Mouse (Mus musculus) olfactory bulb, adult 2 months (tissue): ENCODE measurements around the gene Pycr2. TPM values are rescaled to one million over a fixed set of nuclear protein-coding genes. Genes with fewer than 3 reads are reported as not detected.

Experiments used
- H3K27ac ChIP-seq: fragments of 200-500 bp; 2 replicates; pipeline ENCODE4 v1.5.1; 2012; ENCODE audit warnings: low read depth, low read length; ENCODE audit not compliant: insufficient read depth
- H3K4me1 ChIP-seq: fragments of 200-500 bp; 2 replicates; pipeline ENCODE4 v1.6.1; 2012; ENCODE audit warnings: low read length; ENCODE audit not compliant: control insufficient read depth, insufficient read depth
- H3K4me3 ChIP-seq: fragments of 200-500 bp; 2 replicates; pipeline ENCODE4 v1.5.1; 2012; ENCODE audit warnings: mild to moderate bottlenecking, low read depth, low read length, moderate library complexity; ENCODE audit not compliant: insufficient read depth
- CTCF ChIP-seq: fragments of 200-500 bp; IDR thresholded peaks from 2 replicates; pipeline ENCODE4 v1.5.1; 2012; ENCODE audit warnings: low read depth, mild to moderate bottlenecking, low read length, moderate library complexity; ENCODE audit not compliant: insufficient read depth
- POLR2A ChIP-seq: fragments of 200-500 bp; IDR thresholded peaks from 2 replicates; pipeline ENCODE4 v1.6.1; 2012; ENCODE audit warnings: mild to moderate bottlenecking, low read depth, low read length, moderate library complexity; ENCODE audit not compliant: insufficient read depth
- WGBS: fragments of 180-500 bp; shearing (Covaris S2); methylation state at CpG from one replicate; pipeline ENCODE4 v1.1.7; 2018; 5-methylcytosine and 5-hydroxymethylcytosine counted together
- polyA plus RNA-seq: library from polyadenylated mRNA; stranded (reverse); fragments of >200 nt; gene quantifications from 2 replicates; pipeline ENCODE4 v1.2.4, GENCODE M21; 2012; ENCODE audit warnings: low replicate concordance; ENCODE audit not compliant: missing spikeins, insufficient read depth, insufficient read length

Pycr2 gene
- polyA plus RNA-seq, 1 experiment, result not detected

DNA sequence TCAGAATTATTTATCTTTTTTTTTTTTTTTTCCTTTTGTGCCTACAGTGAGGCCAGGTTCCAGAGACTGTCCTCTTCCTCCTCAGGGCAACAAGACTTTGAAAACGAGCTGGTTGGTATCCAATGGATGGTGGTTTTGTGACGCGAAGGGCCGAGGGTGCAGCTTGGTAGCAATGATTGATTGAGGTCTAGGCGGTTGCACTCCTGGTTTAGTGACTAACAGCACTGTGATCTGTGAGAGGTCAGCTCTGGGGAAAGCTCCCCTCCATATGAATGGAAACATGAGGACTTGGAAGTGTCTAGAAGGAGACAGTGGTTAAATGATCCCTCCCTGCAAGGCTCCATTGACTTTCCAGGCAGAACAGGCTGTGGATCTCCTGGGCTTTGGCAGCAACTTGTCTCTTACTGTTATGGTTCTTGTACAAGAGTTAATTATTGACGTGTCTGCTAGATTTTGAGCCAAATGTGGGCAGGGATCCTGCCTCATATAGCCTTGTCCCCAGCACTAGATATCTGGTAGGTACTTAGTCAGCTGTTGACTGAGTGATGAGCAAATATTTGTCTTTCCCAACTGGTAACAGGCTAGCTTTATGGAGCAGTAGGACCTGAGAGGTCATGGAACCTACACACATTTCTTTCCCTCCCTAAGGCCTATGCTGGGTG, 48.1 kb downstream of the Pycr2 start:
- H3K27ac ChIP-seq, result no peak overlapping the region
- TF ChIP-seq POLR2A (no peak), CTCF (no peak)
- WGBS, result 86% methylated on average over 6 of the region's 6 CpGs
- no peak overlapping the region for H3K4me3 ChIP-seq
- no peaks in the 10 kb centered on the region for H3K4me1 ChIP-seq

DNA sequence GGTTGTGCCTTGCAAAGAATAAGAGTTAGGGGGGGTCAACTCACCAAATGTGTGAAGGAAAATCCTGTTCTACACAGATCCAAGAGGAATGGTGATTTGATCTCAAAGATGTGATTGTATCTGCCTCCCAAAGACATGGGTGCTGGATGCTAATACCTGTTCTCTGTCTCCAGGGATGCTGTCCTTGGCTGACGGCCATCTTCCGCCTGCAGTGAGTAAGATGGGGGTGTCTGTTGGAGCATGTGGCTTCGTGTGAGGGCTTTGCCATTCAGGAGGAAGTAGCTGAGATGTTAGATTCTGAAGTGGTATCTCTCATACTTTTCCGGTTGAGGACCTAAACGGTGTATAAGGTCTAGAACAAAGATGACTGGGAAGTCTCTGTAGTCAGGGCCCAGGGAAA, 48.7 kb downstream of the Pycr2 start:
- H3K4me3 ChIP-seq, result no peak overlapping the region
- TF ChIP-seq POLR2A, result no peak
- no peak for TF ChIP-seq CTCF
- no peaks in the 10 kb centered on the region for H3K4me1 ChIP-seq
- H3K27ac ChIP-seq, result no peak overlapping the region
- 89% methylated on average over 5 of the region's 5 CpGs for WGBS

GRCm38 (mm10) chr1:180956401-180956800, 52.3 kb downstream of the Pycr2 start:
- H3K4me1 ChIP-seq, result no peaks in the 10 kb centered on the region
- 91% methylated on average over 8 of the region's 8 CpGs for WGBS
- no peak overlapping the region for H3K4me3 ChIP-seq
- H3K27ac ChIP-seq, result no peak overlapping the region
- no peak for TF ChIP-seq CTCF

- Histone ChIP-seq H3K4me1 (no peaks in the 10 kb centered on the region), H3K4me3 (no peak overlapping the region), H3K27ac (no peak overlapping the region)
- 86% methylated on average over 8 of the region's 8 CpGs for WGBS
- TF ChIP-seq POLR2A (no peak), CTCF (no peak)
Measured at GRCm38 (mm10) chr1:180956973-180957381, 52.9 kb downstream of the Pycr2 start.

Other genes with a start within 250 kb of the Pycr2 start
- not detected in 2 replicates for gene Mixl1, start 207.3 kb upstream of the Pycr2 start, polyA plus RNA-seq
- not detected in 2 replicates for gene Acbd3, start 178.2 kb upstream of the Pycr2 start, polyA plus RNA-seq
- gene H3f3a, start 90.3 kb upstream of the Pycr2 start, polyA plus RNA-seq, result 812 TPM in 1 of 2 replicates, not detected in the other
- not detected in 2 replicates for gene Sde2, start 53.2 kb upstream of the Pycr2 start, polyA plus RNA-seq
- not detected in 2 replicates for gene Lefty2, start 11.2 kb upstream of the Pycr2 start, polyA plus RNA-seq
- gene Lefty1, start 30.7 kb downstream of the Pycr2 start, polyA plus RNA-seq, result not detected in 2 replicates
- gene Tmem63a, start 38.1 kb downstream of the Pycr2 start, polyA plus RNA-seq, result not detected in 2 replicates
- gene Ephx1, start 116.6 kb downstream of the Pycr2 start, polyA plus RNA-seq, result not detected in 2 replicates
- not detected in 2 replicates for gene 9130409I23Rik, start 146.9 kb downstream of the Pycr2 start, polyA plus RNA-seq
- gene Nvl, start 239.9 kb downstream of the Pycr2 start, polyA plus RNA-seq, result 167 TPM in 1 of 2 replicates, not detected in the other
- not detected in 2 replicates for gene Cnih4, start 240.4 kb downstream of the Pycr2 start, polyA plus RNA-seq